Mouse (Mus musculus): Measurements from ENCODE around the gene Cad. TPM values are rescaled to one million over a fixed set of nuclear protein-coding genes. Genes with fewer than 3 reads are reported as not detected.

The Cad gene
- polyA plus RNA-seq, 1 experiment from 2014 or later: 55.4 TPM

DNA sequence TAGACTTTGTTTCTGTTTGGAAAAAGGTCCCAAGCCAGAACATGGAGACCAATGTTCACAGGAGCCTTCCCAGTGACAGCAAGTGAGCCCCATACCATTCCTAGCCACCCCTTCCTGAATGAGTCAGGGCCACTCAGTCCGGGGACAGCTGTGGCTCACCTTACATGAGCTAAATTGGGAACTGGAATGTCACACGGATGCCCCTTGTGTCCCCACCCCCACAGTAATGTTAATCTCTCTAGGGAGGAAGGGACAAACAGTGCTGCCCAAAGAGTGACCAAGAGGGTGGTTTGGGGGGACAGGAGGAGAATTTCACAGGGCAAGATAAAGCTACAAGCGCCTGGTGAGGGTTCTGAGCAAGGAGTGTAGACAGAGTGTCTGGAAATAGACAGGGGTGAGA is 61.8 kb downstream of the Cad start, which contains the start of gene Trim54:
Gene Trim54 (plus strand): TSS at position 359 of the 400 bp plus-strand sequence.
- Histone ChIP-seq H3K27me3 (ENCODE audit: control insufficient read depth, insufficient read depth, low read length) (no peaks in the 10 kb centered on the region), H3K4me2 (ENCODE audit: low read depth, low read length, severe bottlenecking) (no peak within 1 kb of the TSS), H3K9me3 (ENCODE audit: control insufficient read depth, low read length) (no peaks in the 10 kb centered on the region), H3K36me3 (ENCODE audit: control insufficient read depth, insufficient read depth, low read length) (no peaks in the 10 kb centered on the region), H3K27ac (ENCODE audit: low read depth, low read length) (no peak within 1 kb of the TSS), H3K4me1 (replicated peaks; ENCODE audit: control insufficient read depth, insufficient read depth, low read length) (no peaks in the 10 kb centered on the region), H3K9ac (ENCODE audit: low read length) (no peak within 1 kb of the TSS), H3K4me3 (ENCODE audit: low read depth, low read length) (no peak within 1 kb of the TSS)
- WGBS: 50% methylated on average over 3 of the region's 3 CpGs
- no peak for DNase-seq (ENCODE audit: low spot score)
- ATAC-seq (replicated peaks; ENCODE audit: low FRiP score): no peak

DNA sequence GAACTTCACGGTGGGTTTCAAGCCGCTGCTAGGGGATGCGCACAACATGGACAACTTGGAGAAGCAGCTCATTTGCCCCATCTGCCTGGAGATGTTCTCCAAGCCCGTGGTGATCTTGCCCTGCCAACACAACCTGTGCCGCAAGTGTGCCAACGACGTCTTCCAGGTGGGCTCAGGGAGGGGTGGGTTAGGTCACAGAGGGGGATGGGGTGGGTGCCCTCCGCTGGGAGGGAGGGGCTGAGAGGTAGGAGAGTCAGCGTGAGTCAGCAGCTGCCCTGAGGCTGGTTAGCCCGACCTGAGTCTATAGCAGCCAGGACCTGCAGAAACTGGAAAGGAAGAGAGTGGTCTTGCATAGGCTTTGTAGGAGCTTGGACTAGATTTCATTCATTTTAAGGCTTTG is 62.3 kb downstream of the Cad start:
- no peaks in the 10 kb centered on the region for H3K9me3 ChIP-seq (ENCODE audit: control insufficient read depth, low read length)
- WGBS: 32% methylated on average over 10 of the region's 10 CpGs
- no peak overlapping the region for H3K27ac ChIP-seq (ENCODE audit: low read depth, low read length)
- DNase-seq (ENCODE audit: low spot score) (no peak), ATAC-seq (replicated peaks; ENCODE audit: low FRiP score) (no peak)
- H3K4me2 ChIP-seq (ENCODE audit: low read depth, low read length, severe bottlenecking): no peak overlapping the region
- no peaks in the 10 kb centered on the region for H3K36me3 ChIP-seq (ENCODE audit: control insufficient read depth, insufficient read depth, low read length)
- H3K4me3 ChIP-seq (ENCODE audit: low read depth, low read length): no peak overlapping the region
- no peaks in the 10 kb centered on the region for H3K27me3 ChIP-seq (ENCODE audit: control insufficient read depth, insufficient read depth, low read length)
- no peak overlapping the region for H3K9ac ChIP-seq (ENCODE audit: low read length)
- no peaks in the 10 kb centered on the region for H3K4me1 ChIP-seq (replicated peaks; ENCODE audit: control insufficient read depth, insufficient read depth, low read length)

DNA sequence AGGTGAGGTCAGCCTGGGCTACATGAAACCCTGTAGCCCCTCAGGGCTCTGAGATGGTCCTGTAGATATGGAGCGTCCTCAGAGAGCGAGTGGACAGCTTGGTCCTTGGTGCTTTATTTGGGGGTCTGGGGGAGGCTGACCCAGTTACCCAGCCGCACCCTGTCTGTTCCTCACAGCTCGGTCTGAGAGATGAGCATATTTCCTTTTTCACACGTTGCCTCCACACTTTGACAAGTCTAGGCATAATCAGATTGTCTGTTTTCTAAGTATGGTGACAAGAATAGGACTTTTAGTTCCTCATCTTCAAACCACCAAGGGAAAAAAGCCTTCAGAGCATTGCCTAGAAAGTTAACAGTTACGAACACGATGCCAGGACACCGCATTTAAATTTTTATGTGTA is 66.5 kb downstream of the Cad start:
- Histone ChIP-seq H3K9me3 (ENCODE audit: control insufficient read depth, low read length) (no peaks in the 10 kb centered on the region), H3K4me3 (ENCODE audit: low read depth, low read length) (no peak overlapping the region), H3K27ac (ENCODE audit: low read depth, low read length) (no peak overlapping the region), H3K36me3 (ENCODE audit: control insufficient read depth, insufficient read depth, low read length) (no peaks in the 10 kb centered on the region), H3K4me1 (replicated peaks; ENCODE audit: control insufficient read depth, insufficient read depth, low read length) (no peaks in the 10 kb centered on the region), H3K9ac (ENCODE audit: low read length) (no peak overlapping the region), H3K27me3 (ENCODE audit: control insufficient read depth, insufficient read depth, low read length) (no peaks in the 10 kb centered on the region), H3K4me2 (ENCODE audit: low read depth, low read length, severe bottlenecking) (no peak overlapping the region)
- WGBS: 89% methylated on average over 8 of the region's 8 CpGs
- no peak for DNase-seq (ENCODE audit: low spot score)
- ATAC-seq (replicated peaks; ENCODE audit: low FRiP score): no peak

DNA sequence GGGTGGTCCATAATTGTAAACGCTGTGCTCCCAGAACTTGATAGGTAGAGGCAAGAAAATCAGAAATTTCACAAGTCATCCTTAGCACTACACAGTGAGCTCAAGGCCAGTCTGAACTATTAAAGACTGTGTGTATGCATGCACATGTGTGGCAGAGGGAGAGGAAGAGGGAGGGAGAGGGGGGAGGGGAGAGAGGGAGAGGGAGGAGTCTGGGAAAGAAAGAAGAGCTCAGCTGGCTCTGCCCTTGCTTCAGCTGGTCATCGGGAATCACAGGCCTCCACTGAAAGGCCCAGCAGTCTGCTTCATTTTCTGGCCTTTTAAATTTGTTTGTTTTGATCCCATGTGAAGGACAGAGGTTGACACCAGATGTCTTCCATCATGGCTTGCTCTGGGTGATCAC is 68.9 kb downstream of the Cad start:
- 43% methylated on average over 2 of the region's 2 CpGs for WGBS
- no peak overlapping the region for H3K9ac ChIP-seq (ENCODE audit: low read length)
- H3K27me3 ChIP-seq (ENCODE audit: control insufficient read depth, insufficient read depth, low read length): no peaks in the 10 kb centered on the region
- no peak for DNase-seq (ENCODE audit: low spot score)
- no peak overlapping the region for H3K4me2 ChIP-seq (ENCODE audit: low read depth, low read length, severe bottlenecking)
- H3K27ac ChIP-seq (ENCODE audit: low read depth, low read length): no peak overlapping the region
- H3K9me3 ChIP-seq (ENCODE audit: control insufficient read depth, low read length): no peaks in the 10 kb centered on the region
- no peaks in the 10 kb centered on the region for H3K4me1 ChIP-seq (replicated peaks; ENCODE audit: control insufficient read depth, insufficient read depth, low read length)
- H3K36me3 ChIP-seq (ENCODE audit: control insufficient read depth, insufficient read depth, low read length): no peaks in the 10 kb centered on the region
- ATAC-seq (replicated peaks; ENCODE audit: low FRiP score): no peak
- no peak overlapping the region for H3K4me3 ChIP-seq (ENCODE audit: low read depth, low read length)

DNA sequence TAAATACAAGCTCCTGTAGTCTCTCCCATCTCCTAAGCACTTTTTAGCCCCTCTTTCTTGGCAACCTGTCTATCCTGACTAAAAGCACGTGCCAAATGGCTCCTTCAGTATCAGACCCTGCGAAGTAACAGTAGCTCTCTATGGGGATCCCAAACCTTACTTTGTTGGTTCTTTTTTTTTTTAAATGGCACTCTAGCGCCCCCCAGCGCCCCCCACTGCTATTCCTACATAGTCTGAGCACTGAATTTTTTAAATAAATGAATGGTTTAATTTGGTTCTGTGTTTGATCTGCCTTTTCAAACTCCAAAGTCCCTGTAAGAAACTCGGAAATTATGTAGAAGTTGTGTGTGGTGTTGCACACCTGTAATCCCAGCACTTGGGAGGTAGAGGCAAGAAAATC is 71.5 kb downstream of the Cad start:
- 47% methylated on average over 5 of the region's 5 CpGs for WGBS
- Histone ChIP-seq H3K9ac (ENCODE audit: low read length) (no peak overlapping the region), H3K9me3 (ENCODE audit: control insufficient read depth, low read length) (no peaks in the 10 kb centered on the region), H3K36me3 (ENCODE audit: control insufficient read depth, insufficient read depth, low read length) (no peaks in the 10 kb centered on the region), H3K4me1 (replicated peaks; ENCODE audit: control insufficient read depth, insufficient read depth, low read length) (no peaks in the 10 kb centered on the region), H3K4me2 (ENCODE audit: low read depth, low read length, severe bottlenecking) (no peak overlapping the region), H3K27me3 (ENCODE audit: control insufficient read depth, insufficient read depth, low read length) (no peaks in the 10 kb centered on the region), H3K4me3 (ENCODE audit: low read depth, low read length) (no peak overlapping the region), H3K27ac (ENCODE audit: low read depth, low read length) (no peak overlapping the region)
- DNase-seq (ENCODE audit: low spot score) (no peak), ATAC-seq (replicated peaks; ENCODE audit: low FRiP score) (no peak)

Other genes with a start within 250 kb of the Cad start
- gene Mapre3, start 240.1 kb upstream of the Cad start, polyA plus RNA-seq (2014; fragmentation: Nextera tagmentation; extraction: Ambion mirVana): 37.5 and 39.7 TPM in 2 replicates
- 49.8 and 52.2 TPM in 2 replicates for gene Tmem214, start 186.8 kb upstream of the Cad start, polyA plus RNA-seq (2014; fragmentation: Nextera tagmentation; extraction: Ambion mirVana)
- gene Agbl5, start 166.1 kb upstream of the Cad start, polyA plus RNA-seq (2014; fragmentation: Nextera tagmentation; extraction: Ambion mirVana): 34.5 and 37.3 TPM in 2 replicates
- gene Ost4, start 147.0 kb upstream of the Cad start, polyA plus RNA-seq (2014; fragmentation: Nextera tagmentation; extraction: Ambion mirVana): 339 and 356 TPM in 2 replicates
- gene Emilin1, start 141.4 kb upstream of the Cad start, polyA plus RNA-seq (2014; fragmentation: Nextera tagmentation; extraction: Ambion mirVana): 44.6 and 44.7 TPM in 2 replicates
- gene Khk, start 133.3 kb upstream of the Cad start, polyA plus RNA-seq (2014; fragmentation: Nextera tagmentation; extraction: Ambion mirVana): 6.9 and 7.1 TPM in 2 replicates
- gene Cgref1, start 109.2 kb upstream of the Cad start, polyA plus RNA-seq (2014; fragmentation: Nextera tagmentation; extraction: Ambion mirVana): 6.4 and 6.8 TPM in 2 replicates
- gene Preb, start 94.4 kb upstream of the Cad start, polyA plus RNA-seq (2014; fragmentation: Nextera tagmentation; extraction: Ambion mirVana): 106 and 114 TPM in 2 replicates
- not detected in 2 replicates for gene Tcf23, start 86.1 kb upstream of the Cad start, polyA plus RNA-seq (2014; fragmentation: Nextera tagmentation; extraction: Ambion mirVana)
- gene Atraid, start 6.5 kb upstream of the Cad start, polyA plus RNA-seq (2014; fragmentation: Nextera tagmentation; extraction: Ambion mirVana): 81.8 and 86.4 TPM in 2 replicates
- gene Slc5a6, start 5.9 kb upstream of the Cad start, polyA plus RNA-seq (2014; fragmentation: Nextera tagmentation; extraction: Ambion mirVana): 10.8 and 10.9 TPM in 2 replicates
- gene Dnajc5g, start 51.5 kb downstream of the Cad start, polyA plus RNA-seq (2014; fragmentation: Nextera tagmentation; extraction: Ambion mirVana): not detected in 2 replicates
- 0.79 and 1.2 TPM in 2 replicates for gene Slc30a3, start 53.5 kb downstream of the Cad start, polyA plus RNA-seq (2014; fragmentation: Nextera tagmentation; extraction: Ambion mirVana)
- gene Trim54, start 61.9 kb downstream of the Cad start, polyA plus RNA-seq (2014; fragmentation: Nextera tagmentation; extraction: Ambion mirVana): not detected in 2 replicates
- not detected in 2 replicates for gene Ucn, start 84.0 kb downstream of the Cad start, polyA plus RNA-seq (2014; fragmentation: Nextera tagmentation; extraction: Ambion mirVana)
- 56.3 and 57.5 TPM in 2 replicates for gene Mpv17, start 99.5 kb downstream of the Cad start, polyA plus RNA-seq (2014; fragmentation: Nextera tagmentation; extraction: Ambion mirVana)
- 2.1 and 2.3 TPM in 2 replicates for gene Gm29609, start 125.1 kb downstream of the Cad start, polyA plus RNA-seq (2014; fragmentation: Nextera tagmentation; extraction: Ambion mirVana)
- gene Gtf3c2, start 125.4 kb downstream of the Cad start, polyA plus RNA-seq (2014; fragmentation: Nextera tagmentation; extraction: Ambion mirVana): 101 and 109 TPM in 2 replicates
- gene Snx17, start 138.4 kb downstream of the Cad start, polyA plus RNA-seq (2014; fragmentation: Nextera tagmentation; extraction: Ambion mirVana): 142 and 144 TPM in 2 replicates
- gene Eif2b4, start 138.7 kb downstream of the Cad start, polyA plus RNA-seq (2014; fragmentation: Nextera tagmentation; extraction: Ambion mirVana): 68.8 and 83.8 TPM in 2 replicates
- 10.0 TPM in 2 replicates for gene Zfp513, start 147.5 kb downstream of the Cad start, polyA plus RNA-seq (2014; fragmentation: Nextera tagmentation; extraction: Ambion mirVana)
- 177 and 193 TPM in 2 replicates for gene Ppm1g, start 165.9 kb downstream of the Cad start, polyA plus RNA-seq (2014; fragmentation: Nextera tagmentation; extraction: Ambion mirVana)
- 145 and 155 TPM in 2 replicates for gene Nrbp1, start 186.1 kb downstream of the Cad start, polyA plus RNA-seq (2014; fragmentation: Nextera tagmentation; extraction: Ambion mirVana)
- gene Gm9970, start 186.5 kb downstream of the Cad start, polyA plus RNA-seq (2014; fragmentation: Nextera tagmentation; extraction: Ambion mirVana): 0.92 TPM in 1 of 2 replicates, not detected in the other
- gene Krtcap3, start 196.9 kb downstream of the Cad start, polyA plus RNA-seq (2014; fragmentation: Nextera tagmentation; extraction: Ambion mirVana): 5.0 and 5.1 TPM in 2 replicates
- gene Ift172, start 236.3 kb downstream of the Cad start, polyA plus RNA-seq (2014; fragmentation: Nextera tagmentation; extraction: Ambion mirVana): 42.6 and 50.4 TPM in 2 replicates
- gene Fndc4, start 241.3 kb downstream of the Cad start, polyA plus RNA-seq (2014; fragmentation: Nextera tagmentation; extraction: Ambion mirVana): 58.4 and 62.8 TPM in 2 replicates
- gene Gckr, start 242.7 kb downstream of the Cad start, polyA plus RNA-seq (2014; fragmentation: Nextera tagmentation; extraction: Ambion mirVana): 0.13 TPM in 1 of 2 replicates, not detected in the other